Mouse (Mus musculus) CH12.LX (cell line): ENCODE results near the gene Ugt1a2. TPM values are rescaled to one million over a fixed set of nuclear protein-coding genes. Genes with fewer than 3 reads are reported as not detected.

Source experiments
- DNase-seq: peaks from one replicate; pipeline ENCODE4 v3.0.0-alpha.2; 2013; ENCODE audit errors: extremely low read depth
- H3K27ac ChIP-seq: 2 replicates; pipeline ENCODE4 v1.5.1; 2012; ENCODE audit warnings: low read depth, mild to moderate bottlenecking, control low read depth, moderate library complexity; ENCODE audit not compliant: insufficient read depth
- H3K27me3 ChIP-seq: replicated peaks from 2 replicates; pipeline ENCODE3; 2012; ENCODE audit warnings: inconsistent platforms
- H3K36me3 ChIP-seq, 2 experiments: replicated peaks in 1 of 2; 2 replicates each; pipeline versions ENCODE3 to v1.6.1; 2012; ENCODE audit warnings: inconsistent platforms in 1 of 2, low read length in 1 of 2, mild to moderate bottlenecking in 1 of 2, mixed read lengths in 1 of 2, moderate library complexity in 1 of 2; ENCODE audit not compliant: control insufficient read depth in 1 of 2, insufficient read depth in 1 of 2
- H3K4me1 ChIP-seq, 2 experiments: 2 replicates each; pipeline ENCODE4 v1.6.1; 2012; ENCODE audit warnings: inconsistent platforms in 1 of 2, moderate library complexity in 1 of 2; ENCODE audit not compliant: insufficient read depth in 2 of 2, control insufficient read depth in 1 of 2
- H3K4me2 ChIP-seq: 2 replicates; pipeline ENCODE4 v1.6.1; 2012; ENCODE audit warnings: low read depth, mild to moderate bottlenecking, control low read depth; ENCODE audit not compliant: poor library complexity, insufficient read depth, severe bottlenecking
- H3K4me3 ChIP-seq, 3 experiments: fragments of 150-350 bp in 1 of 3; sonication (generic) in 1 of 3; replicated peaks in 1 of 3; 2 replicates each; pipeline versions ENCODE3 to v1.5.1; 2011 to 2012; ENCODE audit warnings: low read depth in 2 of 3, low read length in 2 of 3, mild to moderate bottlenecking in 2 of 3, moderate library complexity in 2 of 3, control low read depth in 1 of 3, improper control_type of control experiment in 1 of 3, inconsistent platforms in 1 of 3, mixed read lengths in 1 of 3; ENCODE audit not compliant: poor library complexity in 1 of 3
- H3K79me2 ChIP-seq: replicated peaks from 2 replicates; pipeline ENCODE4 v1.6.1; 2012; ENCODE audit warnings: mild to moderate bottlenecking, moderate library complexity; ENCODE audit not compliant: control insufficient read depth, poor library complexity, insufficient read depth, severe bottlenecking; ENCODE audit errors: extremely low read depth
- H3K9ac ChIP-seq: 2 replicates; pipeline ENCODE4 v1.6.1; 2012; ENCODE audit warnings: low read depth, mild to moderate bottlenecking, control low read depth, moderate library complexity; ENCODE audit not compliant: insufficient read depth
- H3K9me3 ChIP-seq: replicated peaks from 2 replicates; pipeline ENCODE3; 2012; ENCODE audit warnings: low read length, inconsistent platforms, mixed read lengths
- CTCF ChIP-seq, 2 experiments: IDR thresholded peaks in 1 of 2; conservative IDR thresholded peaks in 1 of 2; 2 replicates each; pipeline ENCODE4 v1.5.1; 2011 to 2012; ENCODE audit warnings: low read depth in 2 of 2, low read length in 2 of 2, improper control_type of control experiment in 1 of 2, inconsistent platforms in 1 of 2, mild to moderate bottlenecking in 1 of 2, moderate library complexity in 1 of 2
- MEF2A ChIP-seq: IDR thresholded peaks from 2 replicates; pipeline ENCODE4 v1.6.1; 2014; ENCODE audit warnings: low read depth, mild to moderate bottlenecking, inconsistent platforms, low read length, improper control_type of control experiment, borderline replicate concordance
- MYC ChIP-seq: IDR thresholded peaks from 2 replicates; pipeline ENCODE4 v1.6.1; 2011; ENCODE audit warnings: low read depth, mild to moderate bottlenecking, improper control_type of control experiment, low read length
- POLR2A ChIP-seq: IDR thresholded peaks from 2 replicates; pipeline ENCODE4 v1.6.1; 2011; ENCODE audit warnings: low read depth, mild to moderate bottlenecking, improper control_type of control experiment, low read length
- RCOR1 ChIP-seq: conservative IDR thresholded peaks from 2 replicates; pipeline ENCODE4 v1.6.1; 2012; ENCODE audit warnings: low read depth, mild to moderate bottlenecking, inconsistent platforms, low read length, improper control_type of control experiment
- SIN3A ChIP-seq: IDR thresholded peaks from 2 replicates; pipeline ENCODE4 v1.6.1; 2012; ENCODE audit warnings: low read length, improper control_type of control experiment, inconsistent platforms
- UBTF ChIP-seq: IDR thresholded peaks from 2 replicates; pipeline ENCODE4 v1.6.1; 2012; ENCODE audit warnings: low read depth, mild to moderate bottlenecking, inconsistent platforms, low read length, improper control_type of control experiment, moderate library complexity
- USF1 ChIP-seq: IDR thresholded peaks from 2 replicates; pipeline ENCODE4 v1.6.1; 2014; ENCODE audit warnings: low read depth, mild to moderate bottlenecking, inconsistent platforms, low read length, improper control_type of control experiment
- dilution Hi-C: fragments of 300-500 bp; cut with MboI; formaldehyde crosslinking; loops from 2 replicates; pipeline ENCODE4 v1.14.3; 2020; ENCODE audit warnings: low sequenced_read_pairs; ENCODE audit not compliant: extremely low pct_unique_long_range_greater_than_20kb, extremely low pct_ligation_motif_present
- in situ Hi-C: fragments of 300-500 bp; cut with MboI; formaldehyde crosslinking; loops from 3 replicates; pipeline ENCODE4 v1.14.3; 2019; ENCODE audit warnings: low sequenced_read_pairs, low pct_ligation_motif_present, low pct_unique_long_range_greater_than_20kb, mixed read lengths
- polyA plus RNA-seq: library from polyadenylated mRNA; unstranded; fragments of >175 nt; gene quantifications from 2 replicates; pipeline ENCODE4 v1.2.1, GENCODE M21; 2012; ENCODE audit warnings: low read depth; ENCODE audit not compliant: insufficient read length
- total RNA-seq, 2 experiments: library from RNA; depleted of rRNA; stranded (reverse); fragments of 300-350 nt in 1 of 2; fragments of >200 nt in 1 of 2; gene quantifications; 2 replicates each; pipeline ENCODE4 v1.2.3; 2012 to 2014

The Ugt1a2 gene
- total and polyA plus RNA-seq, 3 experiments: not detected

GRCm38 (mm10) chr1:88266123-88266522 lies 65.7 kb downstream of the Ugt1a2 start:
- no peak overlapping the region for H3K27ac ChIP-seq
- H3K36me3 ChIP-seq: peaks cover 71 to 90% of the 10 kb centered on the region in 2 experiments
- H3K4me1 ChIP-seq: peaks cover 0 to 8% of the 10 kb centered on the region in 2 experiments; a peak in 2 of 4 replicates

GRCm38 (mm10) chr1:88267489-88267888 lies 67.1 kb downstream of the Ugt1a2 start:
- no peak for DNase-seq
- TF ChIP-seq SIN3A (0 out of 2 replicates have a peak, but pooled peaks have one; percentile 32), USF1 (no peak)
- Histone ChIP-seq H3K4me2 (no peak overlapping the region), H3K4me3 (no peak overlapping the region), H3K36me3 (peaks cover 84 to 91% of the 10 kb centered on the region in 2 experiments), H3K9me3 (peaks cover 16% of the 10 kb centered on the region), H3K27me3 (no peaks in the 10 kb centered on the region), H3K27ac (no peak overlapping the region), H3K4me1 (no peaks in the 10 kb centered on the region), H3K79me2 (no peaks in the 10 kb centered on the region), H3K9ac (no peak overlapping the region)
- dilution Hi-C loops (no loop called here), in situ Hi-C loops (no loop called here)

More at GRCm38 (mm10) chr1:88266123-88266522, 65.7 kb downstream of the Ugt1a2 start:
- Histone ChIP-seq H3K27me3 (no peaks in the 10 kb centered on the region), H3K9me3 (peaks cover 12% of the 10 kb centered on the region)
- in situ Hi-C loops: no loop called here
- no peak for TF ChIP-seq MEF2A
- no peak for TF ChIP-seq MYC
- no peak for TF ChIP-seq RCOR1
- TF ChIP-seq UBTF: no peak
- TF ChIP-seq, all 38 proteins: peak for 0
- dilution Hi-C loops: no loop called here
- no peak overlapping the region for H3K9ac ChIP-seq
- no peaks in the 10 kb centered on the region for H3K79me2 ChIP-seq
- no peak overlapping the region for H3K4me3 ChIP-seq
- H3K4me2 ChIP-seq: no peak overlapping the region
- DNase-seq: no peak

GRCm38 (mm10) chr1:88268070-88268469 lies 67.7 kb downstream of the Ugt1a2 start:
- Histone ChIP-seq H3K27ac (no peak overlapping the region), H3K79me2 (no peaks in the 10 kb centered on the region), H3K36me3 (peaks cover 86 to 90% of the 10 kb centered on the region in 2 experiments), H3K4me1 (no peaks in the 10 kb centered on the region), H3K9ac (no peak overlapping the region), H3K4me3 (no peak overlapping the region), H3K4me2 (no peak overlapping the region), H3K27me3 (no peaks in the 10 kb centered on the region), H3K9me3 (peaks cover 18% of the 10 kb centered on the region)
- in situ Hi-C loops: no loop called here
- TF ChIP-seq POLR2A (peak; percentile 18; the same call in 1 of the 2 replicates), CTCF (conservative IDR thresholded peaks at IDR 0.05 in 1 of 2, IDR thresholded peaks at IDR 0.05 in 1 of 2; ENCODE audit: low read depth in 2 of 2, low read length in 2 of 2) (no peak)
- no peak for DNase-seq
- dilution Hi-C loops: no loop called here

Other genes starting within 250 kb of the Ugt1a2 start
- 12.7 and 14.4 TPM in 2 replicates for gene Usp40, start 192.1 kb upstream of the Ugt1a2 start, total RNA-seq (2012; rRNA removed)
- 15.4 and 16.9 TPM in 2 replicates for gene Usp40, start 192.1 kb upstream of the Ugt1a2 start, total RNA-seq (2014; rRNA removed)
- 14.0 and 14.8 TPM in 2 replicates for gene Usp40, start 192.1 kb upstream of the Ugt1a2 start, polyA plus RNA-seq
- gene Ugt1a10, start 145.2 kb upstream of the Ugt1a2 start, total RNA-seq (2012; rRNA removed): not detected in 2 replicates
- gene Ugt1a10, start 145.2 kb upstream of the Ugt1a2 start, total RNA-seq (2014; rRNA removed): not detected in 2 replicates
- not detected in 2 replicates for gene Ugt1a10, start 145.2 kb upstream of the Ugt1a2 start, polyA plus RNA-seq
- not detected in 2 replicates for gene Ugt1a9, start 129.8 kb upstream of the Ugt1a2 start, total RNA-seq (2012; rRNA removed)
- not detected in 2 replicates for gene Ugt1a9, start 129.8 kb upstream of the Ugt1a2 start, total RNA-seq (2014; rRNA removed)
- gene Ugt1a9, start 129.8 kb upstream of the Ugt1a2 start, polyA plus RNA-seq: not detected in 2 replicates
- not detected in 2 replicates for gene Ugt1a8, start 112.8 kb upstream of the Ugt1a2 start, total RNA-seq (2012; rRNA removed)
- not detected in 2 replicates for gene Ugt1a8, start 112.8 kb upstream of the Ugt1a2 start, total RNA-seq (2014; rRNA removed)
- not detected in 2 replicates for gene Ugt1a8, start 112.8 kb upstream of the Ugt1a2 start, polyA plus RNA-seq
- 1.3 and 2.2 TPM in 2 replicates for gene Ugt1a7c, start 105.5 kb upstream of the Ugt1a2 start, total RNA-seq (2012; rRNA removed)
- gene Ugt1a7c, start 105.5 kb upstream of the Ugt1a2 start, total RNA-seq (2014; rRNA removed): 11.1 and 11.4 TPM in 2 replicates
- gene Ugt1a7c, start 105.5 kb upstream of the Ugt1a2 start, polyA plus RNA-seq: 15.3 and 18.3 TPM in 2 replicates
- 0.08 TPM in 1 of 2 replicates, not detected in the other for gene Ugt1a6b, start 97.3 kb upstream of the Ugt1a2 start, total RNA-seq (2012; rRNA removed)
- 0.13 TPM in 1 of 2 replicates, not detected in the other for gene Ugt1a6b, start 97.3 kb upstream of the Ugt1a2 start, total RNA-seq (2014; rRNA removed)
- 0.26 TPM in 1 of 2 replicates, not detected in the other for gene Ugt1a6b, start 97.3 kb upstream of the Ugt1a2 start, polyA plus RNA-seq
- gene Ugt1a6a, start 65.8 kb upstream of the Ugt1a2 start, total RNA-seq (2012; rRNA removed): 0.21 and 0.30 TPM in 2 replicates
- 0.19 and 0.38 TPM in 2 replicates for gene Ugt1a6a, start 65.8 kb upstream of the Ugt1a2 start, total RNA-seq (2014; rRNA removed)
- gene Ugt1a6a, start 65.8 kb upstream of the Ugt1a2 start, polyA plus RNA-seq: 0.43 and 0.46 TPM in 2 replicates
- gene Ugt1a5, start 34.6 kb upstream of the Ugt1a2 start, total RNA-seq (2012; rRNA removed): not detected in 2 replicates
- not detected in 2 replicates for gene Ugt1a5, start 34.6 kb upstream of the Ugt1a2 start, total RNA-seq (2014; rRNA removed)
- gene Ugt1a5, start 34.6 kb upstream of the Ugt1a2 start, polyA plus RNA-seq: not detected in 2 replicates
- gene Dnajb3, start 5.2 kb downstream of the Ugt1a2 start, total RNA-seq (2012; rRNA removed): not detected in 2 replicates
- gene Dnajb3, start 5.2 kb downstream of the Ugt1a2 start, total RNA-seq (2014; rRNA removed): not detected in 2 replicates
- gene Dnajb3, start 5.2 kb downstream of the Ugt1a2 start, polyA plus RNA-seq: not detected in 2 replicates
- gene Ugt1a1, start 11.4 kb downstream of the Ugt1a2 start, total RNA-seq (2012; rRNA removed): 0.08 TPM in 1 of 2 replicates, not detected in the other
- not detected in 2 replicates for gene Ugt1a1, start 11.4 kb downstream of the Ugt1a2 start, total RNA-seq (2014; rRNA removed)
- gene Ugt1a1, start 11.4 kb downstream of the Ugt1a2 start, polyA plus RNA-seq: 0.19 TPM in 1 of 2 replicates, not detected in the other
- gene Mroh2a, start 26.4 kb downstream of the Ugt1a2 start, total RNA-seq (2012; rRNA removed): 0.13 and 0.17 TPM in 2 replicates
- gene Mroh2a, start 26.4 kb downstream of the Ugt1a2 start, total RNA-seq (2014; rRNA removed): not detected in 2 replicates
- 0.78 and 1.0 TPM in 2 replicates for gene Mroh2a, start 26.4 kb downstream of the Ugt1a2 start, polyA plus RNA-seq
- 65.2 and 69.8 TPM in 2 replicates for gene Hjurp, start 77.0 kb downstream of the Ugt1a2 start, total RNA-seq (2012; rRNA removed)
- 74.1 and 80.8 TPM in 2 replicates for gene Hjurp, start 77.0 kb downstream of the Ugt1a2 start, total RNA-seq (2014; rRNA removed)
- 64.8 and 67.6 TPM in 2 replicates for gene Hjurp, start 77.0 kb downstream of the Ugt1a2 start, polyA plus RNA-seq
- gene Trpm8, start 77.1 kb downstream of the Ugt1a2 start, total RNA-seq (2012; rRNA removed): not detected in 2 replicates
- not detected in 2 replicates for gene Trpm8, start 77.1 kb downstream of the Ugt1a2 start, total RNA-seq (2014; rRNA removed)
- not detected in 2 replicates for gene Trpm8, start 77.1 kb downstream of the Ugt1a2 start, polyA plus RNA-seq
- gene Spp2, start 206.4 kb downstream of the Ugt1a2 start, total RNA-seq (2012; rRNA removed): not detected in 2 replicates
- gene Spp2, start 206.4 kb downstream of the Ugt1a2 start, total RNA-seq (2014; rRNA removed): not detected in 2 replicates
- not detected in 2 replicates for gene Spp2, start 206.4 kb downstream of the Ugt1a2 start, polyA plus RNA-seq